ENCODE assay signal across 8 mouse cellular contexts in genomic region chr17:83985916-83986578, GRCm38 (mm10).
DNase-seq lines count a peak whose midpoint lies in the region; ATAC-seq and TF ChIP-seq lines count a peak whose summit lies in the region.

No protein-coding gene starts in this region.

- TF ChIP-seq CTCF in kidney, adult 2 months (conservative IDR thresholded peaks at IDR 0.05; ENCODE audit: insufficient read depth, insufficient read length, low read depth, low read length), result no peak
- TF ChIP-seq CTCF in bone marrow, adult 2 months (IDR thresholded peaks at IDR 0.05; ENCODE audit: control insufficient read depth, insufficient read depth, low read length), result no peak
- TF ChIP-seq CTCF in heart, postnatal 0 days (IDR thresholded peaks at IDR 0.05; ENCODE audit: low read depth), result no peak
- no peak for TF ChIP-seq CTCF in cerebellum, adult 2 months (IDR thresholded peaks at IDR 0.05; ENCODE audit: borderline replicate concordance, insufficient read depth, low read depth, low read length)

- H3K9ac ChIP-seq in heart, postnatal 0 days (replicated peaks; ENCODE audit: low read depth, low read length), result no peak overlapping the region

- no peak for ATAC-seq in heart, postnatal 0 days (ENCODE audit: insufficient read depth, low read depth)

- H3K4me2 ChIP-seq in heart, postnatal 0 days (ENCODE audit: low read depth, low read length), result no peak overlapping the region

- 43% methylated on average over 15 of the region's 15 CpGs for WGBS in kidney, adult 2 months
- WGBS in bone marrow, adult 2 months, result 14% methylated on average over 15 of the region's 15 CpGs
- 38% methylated on average over 15 of the region's 15 CpGs for WGBS in heart, postnatal 0 days
- WGBS in cerebellum, adult 2 months, result 74% methylated on average over 15 of the region's 15 CpGs

- peaks cover 13% of the 10 kb centered on the region; the same call in 1 of the 2 replicates for H3K4me1 ChIP-seq in kidney, adult 2 months (ENCODE audit: control insufficient read depth, insufficient read depth, low read length)
- H3K4me1 ChIP-seq in bone marrow, adult 2 months (ENCODE audit: control insufficient read depth, insufficient read depth, low read length), result peaks cover 2% of the 10 kb centered on the region
- H3K4me1 ChIP-seq in heart, postnatal 0 days (ENCODE audit: control insufficient read depth, insufficient read depth), result peaks cover 39% of the 10 kb centered on the region
- H3K4me1 ChIP-seq in cerebellum, adult 2 months (ENCODE audit: control insufficient read depth, insufficient read depth, low read length), result peaks cover 12% of the 10 kb centered on the region; the same call in 1 of the 2 replicates

- H3K36me3 ChIP-seq in kidney, adult 2 months (ENCODE audit: control insufficient read depth, insufficient read depth, low read length), result no peaks in the 10 kb centered on the region
- H3K36me3 ChIP-seq in heart, postnatal 0 days (replicated peaks; ENCODE audit: control insufficient read depth, insufficient read depth, low read length), result no peaks in the 10 kb centered on the region

- peak overlapping the region; percentile 26; the same call in 1 of the 2 replicates for H3K27ac ChIP-seq in kidney, adult 2 months (ENCODE audit: insufficient read depth, low read depth, low read length)
- H3K27ac ChIP-seq in bone marrow, adult 2 months (ENCODE audit: control insufficient read depth, insufficient read depth, low read depth, low read length, poor library complexity), result peak overlapping the region; percentile 20; the same call in 1 of the 2 replicates
- peak overlapping the region; percentile 81 for H3K27ac ChIP-seq in heart, postnatal 0 days (ENCODE audit: low read depth)
- H3K27ac ChIP-seq in cerebellum, adult 2 months (ENCODE audit: insufficient read depth, low read length), result no peak overlapping the region

- TF ChIP-seq EP300 in heart, postnatal 0 days (IDR thresholded peaks at IDR 0.05; ENCODE audit: low read depth), result no peak

- H3K27me3 ChIP-seq in kidney, adult 2 months (replicated peaks; ENCODE audit: control insufficient read depth, insufficient read depth, low read length), result no peaks in the 10 kb centered on the region
- H3K27me3 ChIP-seq in heart, postnatal 0 days (ENCODE audit: control insufficient read depth, insufficient read depth, low read length), result no peaks in the 10 kb centered on the region
- no peaks in the 10 kb centered on the region for H3K27me3 ChIP-seq in cerebellum, adult 2 months (ENCODE audit: control insufficient read depth, insufficient read depth, low read length)

- H3K9me3 ChIP-seq in heart, postnatal 0 days (replicated peaks; ENCODE audit: control insufficient read depth, low read length), result no peaks in the 10 kb centered on the region

- DNase-seq in kidney, adult 2 months, result no peak
- DNase-seq in kidney, adult 18-20 months, result no peak
- DNase-seq in heart, postnatal 0 days (ENCODE audit: low spot score), result no peak
- peak; percentile 47 to 65 for DNase-seq in lung, postnatal 4 days
- no peak for DNase-seq in retina, postnatal 1 day
- DNase-seq in cerebellum, adult 2 months, result no peak
- no peak for DNase-seq in right cerebral cortex, adult 2 months (ENCODE audit: low spot score in 2 of 2)

- H3K4me3 ChIP-seq in kidney, adult 2 months (ENCODE audit: insufficient read depth, low read depth, low read length), result no peak overlapping the region
- H3K4me3 ChIP-seq in bone marrow, adult 2 months (replicated peaks; ENCODE audit: control insufficient read depth, low read depth, low read length), result no peak overlapping the region
- H3K4me3 ChIP-seq in heart, postnatal 0 days (ENCODE audit: low read depth, low read length), result no peak overlapping the region
- no peak overlapping the region for H3K4me3 ChIP-seq in cerebellum, adult 2 months (replicated peaks; ENCODE audit: insufficient read depth, low read depth, low read length)

- no peak for TF ChIP-seq POLR2A in kidney, adult 2 months (IDR thresholded peaks at IDR 0.05; ENCODE audit: low read depth, low read length)
- no peak for TF ChIP-seq POLR2A in bone marrow, adult 2 months (IDR thresholded peaks at IDR 0.05; ENCODE audit: borderline replicate concordance, control insufficient read depth, low read depth, low read length)
- TF ChIP-seq POLR2A in cerebellum, adult 2 months (IDR thresholded peaks at IDR 0.05; ENCODE audit: borderline replicate concordance, insufficient read depth, low read length), result no peak

Comparison
In these comparisons a context has a peak if more than half of its experiments do, and no peak if none do; other contexts are left out.
1. DNase-seq: peak in lung, postnatal 4 days (2 of 2); none in kidney, adult 2 months (single experiment), kidney, adult 18-20 months (single experiment), heart, postnatal 0 days (single experiment), retina, postnatal 1 day (single experiment), cerebellum, adult 2 months (0 of 2) and right cerebral cortex, adult 2 months (0 of 2).